Mouse (Mus musculus) MEL (cell line): ENCODE data around the gene A630095N17Rik.

Experiments used
- CTCF ChIP-seq, 3 experiments: IDR thresholded peaks in 2 of 3; conservative IDR thresholded peaks in 1 of 3; 2 replicates each; pipeline ENCODE4 v1.5.1; 2011 to 2012; ENCODE audit warnings: low read length in 3 of 3, low read depth in 2 of 3, mild to moderate bottlenecking in 2 of 3, improper control_type of control experiment in 1 of 3, inconsistent platforms in 1 of 3, mixed read lengths in 1 of 3, moderate library complexity in 1 of 3; ENCODE audit not compliant: control insufficient read depth in 1 of 3, insufficient read depth in 1 of 3, poor library complexity in 1 of 3, severe bottlenecking in 1 of 3
- EP300 ChIP-seq, 2 experiments: IDR thresholded peaks; 2 replicates each; pipeline ENCODE4 v1.6.1; 2011; ENCODE audit warnings: improper control_type of control experiment in 2 of 2, low read length in 2 of 2, low read depth in 1 of 2, mild to moderate bottlenecking in 1 of 2
- JUND ChIP-seq: IDR thresholded peaks from 2 replicates; pipeline ENCODE4 v1.6.1; 2011; ENCODE audit warnings: low read depth, mild to moderate bottlenecking, improper control_type of control experiment, low read length
- MAZ ChIP-seq: IDR thresholded peaks from 2 replicates; pipeline ENCODE4 v1.6.1; 2012; ENCODE audit warnings: low read depth, mild to moderate bottlenecking, inconsistent platforms, low read length, improper control_type of control experiment
- SIN3A ChIP-seq: IDR thresholded peaks from 2 replicates; pipeline ENCODE4 v1.6.1; 2012; ENCODE audit warnings: low read length, improper control_type of control experiment, inconsistent platforms
- ZMIZ1 ChIP-seq: IDR thresholded peaks from 2 replicates; pipeline ENCODE4 v1.6.1; 2012; ENCODE audit warnings: low read depth, mild to moderate bottlenecking, inconsistent platforms, low read length, improper control_type of control experiment, moderate library complexity
- ZNF384 ChIP-seq: IDR thresholded peaks from 2 replicates; pipeline ENCODE4 v1.6.1; 2012; ENCODE audit warnings: low read depth, mild to moderate bottlenecking, inconsistent platforms, low read length, improper control_type of control experiment

DNA sequence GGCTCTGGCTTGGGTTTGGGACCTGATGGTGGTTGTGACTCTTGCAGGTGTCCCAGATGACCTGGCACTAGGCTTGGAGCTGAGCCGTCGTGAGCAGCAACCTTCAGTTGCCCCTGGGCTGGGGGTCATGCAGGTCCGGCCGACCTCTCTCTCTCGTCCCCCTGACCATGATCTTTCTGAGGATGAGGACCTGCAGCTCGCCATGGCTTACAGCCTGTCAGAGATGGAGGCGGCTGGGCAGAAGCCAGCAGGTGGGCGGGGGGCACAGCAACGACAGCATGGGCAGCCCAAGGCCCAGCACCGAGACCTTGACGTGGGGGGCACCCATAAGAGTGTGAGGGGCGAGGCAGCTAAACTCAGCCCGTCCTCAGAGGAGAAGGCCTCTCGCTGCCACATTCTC, 11.5 kb upstream of the A630095N17Rik start:
- TF ChIP-seq ZMIZ1 (no peak), JUND (no peak), ZNF384 (no peak), SIN3A (no peak), MAZ (no peak), EP300 (IDR thresholded peaks at IDR 0.05; ENCODE audit: low read depth in 1 of 2, low read length in 2 of 2) (no peak), CTCF (IDR thresholded peaks at IDR 0.05 in 2 of 3, conservative IDR thresholded peaks at IDR 0.05 in 1 of 3; ENCODE audit: control insufficient read depth in 1 of 3, insufficient read depth in 1 of 3, low read depth in 2 of 3, low read length in 3 of 3, poor library complexity in 1 of 3, severe bottlenecking in 1 of 3) (no peak)
